Mouse (Mus musculus): ENCODE measurements around the gene Cavin3. TPM values are rescaled to one million over a fixed set of nuclear protein-coding genes. Genes with fewer than 3 reads are reported as not detected.

The Cavin3 gene
- total and polyA plus RNA-seq, 2 experiments from 2014 or later = 79.9 to 84.2 TPM

DNA sequence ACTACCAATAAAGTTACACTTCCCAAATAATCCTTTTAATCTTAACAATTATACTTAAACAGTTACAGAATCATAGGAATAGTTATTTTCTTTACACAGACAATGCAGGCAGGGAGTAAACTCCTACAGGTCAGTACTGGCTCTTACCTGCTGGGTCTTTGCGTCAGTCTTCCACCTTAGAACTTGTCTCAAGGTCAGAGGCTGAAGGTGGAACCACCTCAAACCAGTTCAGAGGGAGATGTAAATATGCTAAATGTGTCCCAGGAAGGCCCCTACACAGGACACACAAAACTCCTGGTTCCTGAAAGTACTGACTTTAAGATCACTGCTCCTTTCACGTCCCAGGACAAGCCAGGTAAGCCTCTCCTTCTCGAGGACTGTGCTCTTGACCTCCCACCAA, 37.0 kb downstream of the Cavin3 start:
- Histone ChIP-seq H3K27ac (ENCODE audit: low read depth) (no peak overlapping the region), H3K4me1 (ENCODE audit: control insufficient read depth, insufficient read depth) (no peaks in the 10 kb centered on the region), H3K27me3 (ENCODE audit: control insufficient read depth, insufficient read depth, low read length) (no peaks in the 10 kb centered on the region), H3K4me2 (ENCODE audit: low read depth, low read length) (no peak overlapping the region), H3K9ac (replicated peaks; ENCODE audit: low read depth, low read length) (no peak overlapping the region), H3K36me3 (replicated peaks; ENCODE audit: control insufficient read depth, insufficient read depth, low read length) (no peaks in the 10 kb centered on the region), H3K9me3 (replicated peaks; ENCODE audit: control insufficient read depth, low read length) (no peaks in the 10 kb centered on the region), H3K4me3 (ENCODE audit: low read depth, low read length) (no peak overlapping the region)
- ATAC-seq (ENCODE audit: insufficient read depth, low read depth) (no peak), DNase-seq (ENCODE audit: low spot score) (no peak)
- TF ChIP-seq EP300 (IDR thresholded peaks at IDR 0.05; ENCODE audit: low read depth) = no peak
- TF ChIP-seq CTCF (IDR thresholded peaks at IDR 0.05; ENCODE audit: low read depth) = no peak
- 72% methylated on average over 3 of the region's 3 CpGs for WGBS

DNA sequence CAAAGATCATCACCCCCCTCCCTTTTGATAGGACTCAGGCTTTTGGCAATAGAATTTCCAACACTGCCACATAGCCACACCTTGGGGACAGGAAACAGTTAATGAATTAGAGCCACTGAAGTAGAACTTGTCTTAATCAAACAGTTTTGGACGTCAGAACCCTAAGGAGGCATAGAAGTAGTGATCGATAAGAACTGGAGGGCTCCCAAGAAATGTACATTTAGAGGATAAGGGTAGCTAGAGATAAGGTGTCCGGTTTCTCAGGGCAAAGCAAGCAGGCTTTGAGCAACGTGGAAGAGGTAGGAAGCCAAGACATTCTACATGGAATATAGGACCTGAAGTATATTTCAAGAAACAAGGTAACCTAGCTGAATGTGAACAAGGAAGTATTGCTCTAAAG, 40.7 kb downstream of the Cavin3 start:
- no peak for DNase-seq (ENCODE audit: low spot score)
- 38% methylated on average over 4 of the region's 4 CpGs for WGBS

DNA sequence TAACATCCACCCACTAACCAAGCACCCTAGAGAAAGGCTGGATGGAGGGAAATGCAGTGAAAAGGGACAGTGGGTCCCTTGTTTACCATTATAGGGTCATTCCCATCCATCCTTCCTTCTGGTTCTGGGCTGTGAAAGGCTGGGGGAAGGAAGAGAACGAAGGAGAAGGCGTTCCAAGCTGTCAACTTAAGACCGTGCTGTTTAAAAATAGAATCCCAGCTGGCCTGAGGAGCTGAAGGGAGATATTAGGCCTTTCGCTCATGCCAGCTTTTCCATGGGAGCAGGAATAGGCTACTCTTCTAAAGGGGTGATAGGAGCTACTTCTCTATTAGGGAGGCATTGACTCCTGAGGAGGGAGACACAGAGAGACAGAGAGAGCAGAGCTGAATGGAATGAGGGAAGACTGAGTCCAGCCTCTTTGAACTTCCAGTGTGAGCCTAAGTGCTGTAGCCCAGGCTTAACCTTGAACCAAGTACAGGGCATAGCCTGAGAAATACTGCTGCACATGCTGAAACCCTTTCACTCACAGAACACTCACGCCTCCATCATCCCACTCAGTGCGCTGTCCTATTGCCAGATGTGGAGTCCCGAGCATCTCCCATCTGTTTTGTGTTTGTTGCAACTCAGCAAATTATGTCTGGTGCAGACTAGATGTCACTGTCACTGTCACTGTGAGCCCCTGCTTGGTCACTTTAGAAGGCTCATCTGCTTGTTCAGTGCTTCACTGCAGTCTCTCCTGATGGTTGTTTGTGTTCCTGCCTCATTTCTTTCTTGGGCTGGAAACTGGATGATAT, 43.9 kb downstream of the Cavin3 start:
- DNase-seq (ENCODE audit: low spot score) (no peak), ATAC-seq (ENCODE audit: insufficient read depth, low read depth) (no peak)
- peaks cover 6% of the 10 kb centered on the region for H3K4me1 ChIP-seq (ENCODE audit: control insufficient read depth, insufficient read depth)
- H3K4me2 ChIP-seq (ENCODE audit: low read depth, low read length) = no peak overlapping the region
- no peaks in the 10 kb centered on the region for H3K36me3 ChIP-seq (replicated peaks; ENCODE audit: control insufficient read depth, insufficient read depth, low read length)
- TF ChIP-seq EP300 (IDR thresholded peaks at IDR 0.05; ENCODE audit: low read depth) = no peak
- TF ChIP-seq CTCF (IDR thresholded peaks at IDR 0.05; ENCODE audit: low read depth) = no peak
- H3K9me3 ChIP-seq (replicated peaks; ENCODE audit: control insufficient read depth, low read length) = no peaks in the 10 kb centered on the region
- 34% methylated on average over 7 of the region's 7 CpGs for WGBS
- no peak overlapping the region for H3K27ac ChIP-seq (ENCODE audit: low read depth)
- H3K27me3 ChIP-seq (ENCODE audit: control insufficient read depth, insufficient read depth, low read length) = no peaks in the 10 kb centered on the region
- no peak overlapping the region for H3K4me3 ChIP-seq (ENCODE audit: low read depth, low read length)
- H3K9ac ChIP-seq (replicated peaks; ENCODE audit: low read depth, low read length) = no peak overlapping the region

More for the DNA sequence above, 40.7 kb downstream of the Cavin3 start:
- ATAC-seq (ENCODE audit: insufficient read depth, low read depth) = no peak
- H3K4me2 ChIP-seq (ENCODE audit: low read depth, low read length) = no peak overlapping the region
- no peak overlapping the region for H3K4me3 ChIP-seq (ENCODE audit: low read depth, low read length)
- H3K27me3 ChIP-seq (ENCODE audit: control insufficient read depth, insufficient read depth, low read length) = no peaks in the 10 kb centered on the region
- no peak for TF ChIP-seq EP300 (IDR thresholded peaks at IDR 0.05; ENCODE audit: low read depth)
- TF ChIP-seq CTCF (IDR thresholded peaks at IDR 0.05; ENCODE audit: low read depth) = no peak
- no peak overlapping the region for H3K27ac ChIP-seq (ENCODE audit: low read depth)
- no peaks in the 10 kb centered on the region for H3K36me3 ChIP-seq (replicated peaks; ENCODE audit: control insufficient read depth, insufficient read depth, low read length)
- H3K9ac ChIP-seq (replicated peaks; ENCODE audit: low read depth, low read length) = no peak overlapping the region
- no peaks in the 10 kb centered on the region for H3K9me3 ChIP-seq (replicated peaks; ENCODE audit: control insufficient read depth, low read length)
- peaks cover 6% of the 10 kb centered on the region for H3K4me1 ChIP-seq (ENCODE audit: control insufficient read depth, insufficient read depth)

DNA sequence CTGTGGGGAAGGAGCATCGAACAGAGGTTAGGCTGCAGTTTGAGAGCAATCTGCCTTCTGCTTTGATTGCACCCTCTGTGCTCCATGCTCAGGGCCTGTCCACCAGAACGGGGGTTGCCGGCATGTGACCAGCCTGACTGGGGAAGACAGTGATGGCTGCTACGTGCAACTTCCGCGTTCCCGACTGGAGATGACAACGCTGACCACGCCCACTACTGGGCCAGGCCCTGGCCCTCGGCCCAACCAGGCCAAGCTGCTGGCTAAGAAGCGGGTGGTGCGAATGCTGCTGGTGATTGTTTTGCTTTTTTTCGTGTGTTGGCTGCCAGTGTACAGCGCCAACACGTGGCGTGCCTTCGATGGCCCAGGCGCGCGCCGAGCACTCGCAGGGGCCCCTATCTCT, 47.3 kb downstream of the Cavin3 start:
- 0 out of 2 replicates have a peak, but pooled peaks have one; percentile 6 for ATAC-seq (ENCODE audit: insufficient read depth, low read depth)

DNA sequence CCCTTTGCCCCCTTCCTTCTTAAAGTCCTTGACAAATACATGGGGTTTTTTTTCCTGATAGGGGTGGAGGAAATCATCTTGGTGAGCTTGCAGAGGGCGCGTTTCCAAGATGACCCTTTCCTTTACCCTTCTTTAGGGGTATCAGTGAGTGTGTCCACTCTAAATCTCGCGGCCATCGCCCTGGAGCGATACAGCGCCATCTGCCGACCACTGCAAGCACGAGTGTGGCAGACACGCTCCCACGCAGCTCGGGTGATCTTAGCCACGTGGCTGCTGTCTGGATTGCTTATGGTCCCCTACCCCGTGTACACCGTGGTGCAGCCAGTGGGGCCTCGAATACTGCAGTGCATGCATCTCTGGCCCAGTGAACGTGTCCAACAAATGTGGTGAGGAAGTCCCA, 48.2 kb downstream of the Cavin3 start:
- no peak overlapping the region for H3K4me2 ChIP-seq (ENCODE audit: low read depth, low read length)
- H3K9ac ChIP-seq (replicated peaks; ENCODE audit: low read depth, low read length) = no peak overlapping the region
- H3K36me3 ChIP-seq (replicated peaks; ENCODE audit: control insufficient read depth, insufficient read depth, low read length) = no peaks in the 10 kb centered on the region
- WGBS = 79% methylated on average over 17 of the region's 17 CpGs
- H3K4me3 ChIP-seq (ENCODE audit: low read depth, low read length) = no peak overlapping the region
- TF ChIP-seq EP300 (IDR thresholded peaks at IDR 0.05; ENCODE audit: low read depth) (no peak), CTCF (IDR thresholded peaks at IDR 0.05; ENCODE audit: low read depth) (no peak)
- DNase-seq (ENCODE audit: low spot score) (no peak), ATAC-seq (ENCODE audit: insufficient read depth, low read depth) (no peak)
- H3K27me3 ChIP-seq (ENCODE audit: control insufficient read depth, insufficient read depth, low read length) = no peaks in the 10 kb centered on the region
- H3K9me3 ChIP-seq (replicated peaks; ENCODE audit: control insufficient read depth, low read length) = no peaks in the 10 kb centered on the region
- H3K27ac ChIP-seq (ENCODE audit: low read depth) = no peak overlapping the region
- peaks cover 6% of the 10 kb centered on the region for H3K4me1 ChIP-seq (ENCODE audit: control insufficient read depth, insufficient read depth)

More for the DNA sequence above, 47.3 kb downstream of the Cavin3 start:
- no peak for TF ChIP-seq EP300 (IDR thresholded peaks at IDR 0.05; ENCODE audit: low read depth)
- TF ChIP-seq CTCF (IDR thresholded peaks at IDR 0.05; ENCODE audit: low read depth) = no peak
- H3K27me3 ChIP-seq (ENCODE audit: control insufficient read depth, insufficient read depth, low read length) = no peaks in the 10 kb centered on the region
- no peak overlapping the region for H3K27ac ChIP-seq (ENCODE audit: low read depth)
- H3K36me3 ChIP-seq (replicated peaks; ENCODE audit: control insufficient read depth, insufficient read depth, low read length) = no peaks in the 10 kb centered on the region
- no peak overlapping the region for H3K9ac ChIP-seq (replicated peaks; ENCODE audit: low read depth, low read length)
- no peak overlapping the region for H3K4me3 ChIP-seq (ENCODE audit: low read depth, low read length)
- H3K4me1 ChIP-seq (ENCODE audit: control insufficient read depth, insufficient read depth) = peaks cover 6% of the 10 kb centered on the region
- 68% methylated on average over 22 of the region's 22 CpGs for WGBS
- DNase-seq (ENCODE audit: low spot score) = no peak
- H3K9me3 ChIP-seq (replicated peaks; ENCODE audit: control insufficient read depth, low read length) = no peaks in the 10 kb centered on the region
- no peak overlapping the region for H3K4me2 ChIP-seq (ENCODE audit: low read depth, low read length)

DNA sequence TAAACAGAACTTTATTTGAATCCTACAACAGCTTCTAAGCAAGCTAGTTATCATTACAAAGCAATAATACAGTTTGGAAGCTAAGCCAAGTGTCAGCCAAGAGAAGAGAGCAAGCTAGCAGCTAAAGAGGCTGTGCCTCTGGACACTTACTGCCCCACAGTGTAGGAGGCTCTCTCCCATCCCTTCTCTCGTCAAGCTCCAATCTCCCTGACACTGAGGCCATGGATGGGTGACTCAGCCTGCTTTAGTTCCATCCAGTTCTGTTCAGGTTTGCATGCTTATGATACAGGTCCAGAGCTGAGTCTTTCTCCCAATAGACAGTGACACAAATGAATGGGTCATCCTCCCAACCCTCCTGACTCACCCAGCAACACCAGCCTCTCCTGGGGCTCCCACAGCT, 50.0 kb downstream of the Cavin3 start:
- DNase-seq (ENCODE audit: low spot score) = no peak
- TF ChIP-seq CTCF (IDR thresholded peaks at IDR 0.05; ENCODE audit: low read depth) (no peak), EP300 (IDR thresholded peaks at IDR 0.05; ENCODE audit: low read depth) (no peak)
- Histone ChIP-seq H3K27ac (ENCODE audit: low read depth) (no peak overlapping the region), H3K9me3 (replicated peaks; ENCODE audit: control insufficient read depth, low read length) (no peaks in the 10 kb centered on the region), H3K4me1 (ENCODE audit: control insufficient read depth, insufficient read depth) (no peaks in the 10 kb centered on the region), H3K4me3 (ENCODE audit: low read depth, low read length) (no peak overlapping the region), H3K36me3 (replicated peaks; ENCODE audit: control insufficient read depth, insufficient read depth, low read length) (no peaks in the 10 kb centered on the region), H3K9ac (replicated peaks; ENCODE audit: low read depth, low read length) (no peak overlapping the region), H3K4me2 (ENCODE audit: low read depth, low read length) (no peak overlapping the region), H3K27me3 (ENCODE audit: control insufficient read depth, insufficient read depth, low read length) (peaks cover 6% of the 10 kb centered on the region)
- ATAC-seq (ENCODE audit: insufficient read depth, low read depth) = no peak
- 10% methylated on average over 1 of the region's 1 CpGs for WGBS

Other genes starting within 250 kb of the Cavin3 start
- gene Olfr688, start 194.2 kb downstream of the Cavin3 start, total RNA-seq (2014; rRNA removed; ENCODE audit: low replicate concordance) = not detected in 2 replicates
- gene Olfr688, start 194.2 kb downstream of the Cavin3 start, polyA plus RNA-seq (2015; fragmentation: Nextera tagmentation; extraction: Ambion mirVana) = not detected in 2 replicates
- not detected in 2 replicates for gene Olfr689, start 171.1 kb downstream of the Cavin3 start, total RNA-seq (2014; rRNA removed; ENCODE audit: low replicate concordance)
- not detected in 2 replicates for gene Olfr689, start 171.1 kb downstream of the Cavin3 start, polyA plus RNA-seq (2015; fragmentation: Nextera tagmentation; extraction: Ambion mirVana)
- not detected in 2 replicates for gene Olfr690, start 148.2 kb downstream of the Cavin3 start, total RNA-seq (2014; rRNA removed; ENCODE audit: low replicate concordance)
- not detected in 2 replicates for gene Olfr690, start 148.2 kb downstream of the Cavin3 start, polyA plus RNA-seq (2015; fragmentation: Nextera tagmentation; extraction: Ambion mirVana)
- gene Olfr691, start 140.0 kb downstream of the Cavin3 start, total RNA-seq (2014; rRNA removed; ENCODE audit: low replicate concordance) = 1.0 TPM in 1 of 2 replicates, not detected in the other
- not detected in 2 replicates for gene Olfr691, start 140.0 kb downstream of the Cavin3 start, polyA plus RNA-seq (2015; fragmentation: Nextera tagmentation; extraction: Ambion mirVana)
- not detected in 2 replicates for gene Olfr692, start 114.1 kb downstream of the Cavin3 start, total RNA-seq (2014; rRNA removed; ENCODE audit: low replicate concordance)
- not detected in 2 replicates for gene Olfr692, start 114.1 kb downstream of the Cavin3 start, polyA plus RNA-seq (2015; fragmentation: Nextera tagmentation; extraction: Ambion mirVana)
- gene Gm5901, start 107.3 kb downstream of the Cavin3 start, total RNA-seq (2014; rRNA removed; ENCODE audit: low replicate concordance) = not detected in 2 replicates
- not detected in 2 replicates for gene Gm5901, start 107.3 kb downstream of the Cavin3 start, polyA plus RNA-seq (2015; fragmentation: Nextera tagmentation; extraction: Ambion mirVana)
- gene Fam160a2, start 82.2 kb downstream of the Cavin3 start, total RNA-seq (2014; rRNA removed; ENCODE audit: low replicate concordance) = 19.0 and 33.2 TPM in 2 replicates
- 19.6 and 19.7 TPM in 2 replicates for gene Fam160a2, start 82.2 kb downstream of the Cavin3 start, polyA plus RNA-seq (2015; fragmentation: Nextera tagmentation; extraction: Ambion mirVana)
- not detected in 2 replicates for gene Cnga4, start 77.7 kb downstream of the Cavin3 start, total RNA-seq (2014; rRNA removed; ENCODE audit: low replicate concordance)
- gene Cnga4, start 77.7 kb downstream of the Cavin3 start, polyA plus RNA-seq (2015; fragmentation: Nextera tagmentation; extraction: Ambion mirVana) = not detected in 2 replicates
- gene Cckbr, start 56.6 kb downstream of the Cavin3 start, total RNA-seq (2014; rRNA removed; ENCODE audit: low replicate concordance) = not detected in 2 replicates
- gene Cckbr, start 56.6 kb downstream of the Cavin3 start, polyA plus RNA-seq (2015; fragmentation: Nextera tagmentation; extraction: Ambion mirVana) = not detected in 2 replicates
- gene Smpd1, start 72.1 kb upstream of the Cavin3 start, total RNA-seq (2014; rRNA removed; ENCODE audit: low replicate concordance) = 159 and 173 TPM in 2 replicates
- 81.0 and 85.3 TPM in 2 replicates for gene Smpd1, start 72.1 kb upstream of the Cavin3 start, polyA plus RNA-seq (2015; fragmentation: Nextera tagmentation; extraction: Ambion mirVana)
- 48.0 and 170 TPM in 2 replicates for gene Apbb1, start 99.4 kb upstream of the Cavin3 start, total RNA-seq (2014; rRNA removed; ENCODE audit: low replicate concordance)
- gene Apbb1, start 99.4 kb upstream of the Cavin3 start, polyA plus RNA-seq (2015; fragmentation: Nextera tagmentation; extraction: Ambion mirVana) = 67.3 and 69.7 TPM in 2 replicates
- 0.38 and 1.0 TPM in 2 replicates for gene Hpx, start 117.8 kb upstream of the Cavin3 start, total RNA-seq (2014; rRNA removed; ENCODE audit: low replicate concordance)
- 0.15 and 0.18 TPM in 2 replicates for gene Hpx, start 117.8 kb upstream of the Cavin3 start, polyA plus RNA-seq (2015; fragmentation: Nextera tagmentation; extraction: Ambion mirVana)
- gene Trim3, start 151.3 kb upstream of the Cavin3 start, total RNA-seq (2014; rRNA removed; ENCODE audit: low replicate concordance) = 32.3 and 56.5 TPM in 2 replicates
- 18.0 and 18.1 TPM in 2 replicates for gene Trim3, start 151.3 kb upstream of the Cavin3 start, polyA plus RNA-seq (2015; fragmentation: Nextera tagmentation; extraction: Ambion mirVana)
- gene Timm10b, start 157.8 kb upstream of the Cavin3 start, total RNA-seq (2014; rRNA removed; ENCODE audit: low replicate concordance) = 54.2 and 128 TPM in 2 replicates
- gene Timm10b, start 157.8 kb upstream of the Cavin3 start, polyA plus RNA-seq (2015; fragmentation: Nextera tagmentation; extraction: Ambion mirVana) = 211 and 213 TPM in 2 replicates
- gene Arfip2, start 158.1 kb upstream of the Cavin3 start, total RNA-seq (2014; rRNA removed; ENCODE audit: low replicate concordance) = 53.4 and 80.4 TPM in 2 replicates
- 31.7 and 32.9 TPM in 2 replicates for gene Arfip2, start 158.1 kb upstream of the Cavin3 start, polyA plus RNA-seq (2015; fragmentation: Nextera tagmentation; extraction: Ambion mirVana)
- 40.0 and 126 TPM in 2 replicates for gene Gm45799, start 158.3 kb upstream of the Cavin3 start, total RNA-seq (2014; rRNA removed; ENCODE audit: low replicate concordance)
- 58.4 and 62.6 TPM in 2 replicates for gene Gm45799, start 158.3 kb upstream of the Cavin3 start, polyA plus RNA-seq (2015; fragmentation: Nextera tagmentation; extraction: Ambion mirVana)
- gene Dnhd1, start 168.5 kb upstream of the Cavin3 start, total RNA-seq (2014; rRNA removed; ENCODE audit: low replicate concordance) = 0.04 and 1.9 TPM in 2 replicates
- 0.03 and 0.36 TPM in 2 replicates for gene Dnhd1, start 168.5 kb upstream of the Cavin3 start, polyA plus RNA-seq (2015; fragmentation: Nextera tagmentation; extraction: Ambion mirVana)